Mouse (Mus musculus): Measurements from ENCODE around the gene Slc35f6.

The Slc35f6 gene

DNA sequence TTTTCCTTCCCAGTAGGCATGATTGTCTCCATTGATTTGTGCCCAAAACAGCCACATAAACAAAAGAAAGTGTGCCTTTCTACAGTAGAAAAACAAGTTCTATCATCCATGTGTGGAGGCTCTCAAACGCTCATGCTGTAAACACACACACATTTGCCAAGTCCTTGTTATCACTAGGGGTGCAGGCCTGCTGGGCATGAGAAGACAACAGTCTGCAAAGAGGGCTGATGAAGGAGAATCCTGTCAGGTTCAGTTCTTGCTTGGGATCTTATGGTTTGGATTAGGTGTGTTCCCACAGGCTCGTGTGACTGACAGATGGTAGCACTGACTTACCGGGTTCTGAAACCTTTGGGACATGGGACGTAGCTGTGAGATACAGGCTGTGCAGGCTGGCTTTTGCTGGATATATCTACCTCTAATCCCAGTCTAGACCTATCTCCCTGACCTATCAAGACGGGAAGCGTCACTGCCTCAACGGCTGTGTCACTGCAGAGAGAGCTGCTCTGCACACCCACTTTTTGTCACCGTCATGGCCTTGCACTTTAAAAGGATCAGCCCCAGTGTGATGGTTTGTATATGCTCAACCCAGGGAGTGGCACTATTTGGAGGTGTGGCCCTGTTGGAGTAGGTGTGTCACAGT is 52.7 kb downstream of the Slc35f6 start:
- DNase-seq (ENCODE audit: extremely low spot score), result no peak

DNA sequence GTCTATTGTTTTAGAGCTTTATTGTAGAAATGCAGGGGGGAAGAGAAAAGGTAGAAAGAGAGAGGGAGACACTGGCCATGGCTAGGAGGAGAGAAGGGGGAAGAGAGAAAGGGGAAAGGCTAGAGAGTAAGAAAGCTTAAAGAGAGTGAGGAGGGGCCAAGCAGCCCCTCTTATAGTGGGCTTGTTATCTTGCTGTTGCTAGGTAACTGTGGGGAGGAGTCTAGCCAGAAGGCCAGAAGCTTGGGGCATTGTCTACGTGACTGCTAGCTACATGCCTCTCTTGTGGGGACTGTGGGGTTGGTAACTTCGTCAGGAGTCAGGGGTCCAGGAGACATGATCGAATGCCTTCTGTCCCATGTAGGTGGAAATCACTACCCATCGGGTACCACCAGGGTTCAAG is 53.6 kb downstream of the Slc35f6 start:
- peak; percentile 34 for DNase-seq (ENCODE audit: extremely low spot score)

DNA sequence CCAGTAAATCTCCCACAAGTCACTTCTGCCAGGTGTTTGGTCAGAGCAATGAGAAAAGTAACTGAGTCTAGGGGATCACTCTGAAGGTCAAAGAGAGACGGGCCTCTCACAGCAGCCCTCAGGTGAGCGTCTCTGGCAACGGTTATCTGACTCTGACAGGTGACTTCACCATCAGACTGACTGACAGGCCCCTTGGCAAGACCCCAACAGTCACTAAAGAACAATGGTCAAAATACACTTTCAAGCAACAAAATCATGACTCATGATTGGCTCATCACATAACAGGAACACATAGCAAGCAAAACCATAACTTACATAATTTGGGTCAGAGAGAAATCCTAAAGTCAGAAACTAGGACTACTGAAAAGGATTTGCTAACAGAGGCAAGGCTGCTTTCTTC is 54.1 kb downstream of the Slc35f6 start:
- DNase-seq (ENCODE audit: extremely low spot score), result no peak
